Mouse (Mus musculus): ENCODE measurements around the gene Drc3.
"Not testable (repeated sequence)": the region's sequence is repeated elsewhere in the genome, so short reads cannot be mapped to it uniquely, and the experiment has no call there.

Gene Drc3

GRCm38 (mm10) chr11:60391346-60391745, 38.2 kb downstream of the Drc3 start:
- DNase-seq (ENCODE audit: low read depth in 1 of 2, low spot score in 2 of 2) = no peak

- no peak for DNase-seq (ENCODE audit: low read depth in 1 of 2, low spot score in 2 of 2)
Measured at GRCm38 (mm10) chr11:60396546-60396945, 43.4 kb downstream of the Drc3 start.

DNA sequence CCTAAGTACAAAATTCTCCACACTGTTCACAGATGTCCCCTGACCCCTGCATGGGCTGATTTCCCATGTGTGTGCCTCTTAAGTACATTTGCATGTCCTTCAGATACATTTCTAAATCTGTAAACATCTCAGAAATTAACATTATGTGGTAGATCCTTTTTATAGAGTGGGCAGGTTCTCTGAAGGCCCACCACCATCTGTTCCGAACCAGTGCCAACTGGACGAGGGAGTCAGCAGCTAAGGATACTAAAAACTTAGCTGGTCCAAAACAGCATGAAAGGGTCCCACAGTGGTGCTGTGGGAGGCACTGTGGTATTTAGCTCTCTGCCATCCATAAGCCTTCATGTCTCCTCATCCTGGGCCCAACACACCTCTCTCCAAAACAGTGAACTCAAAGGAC, 44.0 kb downstream of the Drc3 start:
- no peak for DNase-seq (ENCODE audit: low read depth in 1 of 2, low spot score in 2 of 2)

- no peak for DNase-seq (ENCODE audit: low read depth in 1 of 2, low spot score in 2 of 2)
Measured at GRCm38 (mm10) chr11:60406606-60407005, 53.5 kb downstream of the Drc3 start.

- DNase-seq (ENCODE audit: low read depth in 1 of 2, low spot score in 2 of 2) = peak in 1 of 2 experiments; percentile 18
Measured at GRCm38 (mm10) chr11:60412173-60412572, 59.0 kb downstream of the Drc3 start.

- DNase-seq (ENCODE audit: low read depth in 1 of 2, low spot score in 2 of 2) = no peak
Measured at GRCm38 (mm10) chr11:60412921-60413320, 59.8 kb downstream of the Drc3 start.

DNA sequence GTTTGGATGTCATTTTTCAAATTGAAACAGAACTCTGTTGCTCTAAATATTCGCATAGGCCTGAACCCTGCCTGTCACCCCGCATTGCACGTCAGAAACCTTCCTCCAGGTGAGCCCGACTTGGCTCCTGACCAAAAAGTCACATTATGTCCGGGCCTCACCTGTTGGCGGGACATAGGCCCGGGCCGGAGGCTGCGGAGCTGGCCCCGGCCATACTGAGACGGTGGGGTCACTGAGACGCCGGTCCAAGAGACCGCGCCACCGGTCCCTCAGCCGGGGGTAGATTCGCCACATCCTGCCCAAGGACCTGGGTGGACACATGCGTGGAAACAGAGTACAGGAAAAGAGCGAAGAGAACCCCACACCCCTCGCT, 63.4 kb downstream of the Drc3 start:
- no peak for DNase-seq (ENCODE audit: low read depth in 1 of 2, low spot score in 2 of 2)

DNA sequence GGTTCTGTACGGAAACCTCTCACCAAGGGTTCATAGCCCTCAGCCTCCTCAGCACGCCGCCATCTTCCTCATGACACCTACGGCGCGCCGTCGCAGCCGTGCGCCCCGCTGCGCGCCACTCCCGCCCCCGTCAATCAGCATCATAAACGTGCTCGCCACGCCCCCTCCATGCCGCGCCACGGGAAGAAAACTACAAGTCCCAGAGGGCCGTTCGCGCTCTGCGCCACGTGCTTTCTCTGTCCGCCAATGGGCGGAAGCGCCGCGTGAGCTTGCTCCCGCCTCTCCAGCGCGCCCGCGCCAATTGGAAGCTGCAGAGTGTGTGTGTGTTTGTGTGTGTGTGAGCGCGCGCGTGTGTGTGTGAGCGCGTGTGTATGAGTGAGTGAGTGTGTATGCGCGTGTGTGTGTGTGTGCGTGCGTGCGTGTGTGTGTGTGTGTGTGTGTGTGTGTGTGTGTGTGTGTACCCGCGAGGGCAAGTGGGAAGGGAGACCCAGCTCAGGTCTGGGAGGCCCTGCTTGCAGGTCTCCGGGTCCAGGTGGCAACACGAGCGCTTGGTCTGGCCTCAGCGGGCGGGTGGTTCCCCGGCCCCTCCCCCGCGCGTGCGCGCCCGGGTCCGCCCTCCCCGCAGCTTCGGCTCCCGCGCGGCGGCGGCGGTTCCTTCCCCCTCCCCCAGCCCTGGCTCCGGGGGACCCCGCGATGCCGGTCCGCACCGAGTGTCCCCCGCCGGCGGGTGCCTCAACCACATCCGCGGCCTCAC, 64.0 kb downstream of the Drc3 start, which contains the start of gene Gid4:
Gid4 (plus strand) TSS at position 183 of the 754 bp plus-strand sequence.
- DNase-seq (ENCODE audit: low read depth in 1 of 2, low spot score in 2 of 2) = peak; percentile 98

DNA sequence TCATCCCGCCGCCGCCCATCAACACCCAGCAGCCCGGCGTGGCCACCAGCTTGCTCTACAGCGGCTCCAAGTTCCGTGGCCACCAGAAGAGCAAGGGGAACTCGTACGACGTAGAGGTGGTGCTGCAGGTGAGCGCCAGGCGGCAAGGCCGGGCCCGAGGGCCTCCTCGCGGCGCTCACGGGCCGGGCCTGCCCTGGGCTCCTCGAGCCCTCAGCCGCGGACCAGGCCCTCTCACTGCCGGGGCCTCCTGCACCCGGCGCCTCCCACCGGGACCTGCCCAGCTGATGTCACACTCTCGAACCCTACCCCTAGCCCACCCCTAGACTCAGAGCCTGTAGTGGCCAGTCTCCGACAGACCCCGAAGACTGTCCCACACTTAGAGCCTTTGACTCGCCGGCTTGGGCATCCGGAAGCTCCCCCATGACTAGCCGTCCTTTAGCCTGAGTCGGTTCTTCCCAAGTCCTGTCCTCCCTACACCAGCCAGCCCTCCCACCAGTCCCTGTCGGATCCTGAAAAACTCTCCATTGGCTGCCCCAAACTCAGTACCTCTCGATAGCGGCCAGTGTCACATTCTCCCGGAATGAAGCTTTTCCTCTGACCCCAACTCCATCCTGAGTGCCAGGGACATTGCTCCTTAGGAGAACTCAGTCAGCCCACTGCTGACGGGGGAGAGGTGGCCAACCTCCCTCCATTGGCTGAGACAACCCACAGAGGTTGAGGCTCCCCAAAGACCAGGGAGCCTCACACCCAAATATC, 64.8 kb downstream of the Drc3 start, which contains the start of gene Atpaf2:
Atpaf2 (minus strand) TSS at position 741 of the 756 bp plus-strand sequence.
- DNase-seq (ENCODE audit: low read depth in 1 of 2, low spot score in 2 of 2) = peak in 1 of 2 experiments; percentile 11

GRCm38 (mm10) chr11:60418473-60418803, 65.3 kb downstream of the Drc3 start:
- no peak for DNase-seq (ENCODE audit: low read depth in 1 of 2, low spot score in 2 of 2)

- DNase-seq (ENCODE audit: low read depth in 1 of 2, low spot score in 2 of 2) = no peak
Measured at GRCm38 (mm10) chr11:60422046-60422668, 69.0 kb downstream of the Drc3 start.

DNA sequence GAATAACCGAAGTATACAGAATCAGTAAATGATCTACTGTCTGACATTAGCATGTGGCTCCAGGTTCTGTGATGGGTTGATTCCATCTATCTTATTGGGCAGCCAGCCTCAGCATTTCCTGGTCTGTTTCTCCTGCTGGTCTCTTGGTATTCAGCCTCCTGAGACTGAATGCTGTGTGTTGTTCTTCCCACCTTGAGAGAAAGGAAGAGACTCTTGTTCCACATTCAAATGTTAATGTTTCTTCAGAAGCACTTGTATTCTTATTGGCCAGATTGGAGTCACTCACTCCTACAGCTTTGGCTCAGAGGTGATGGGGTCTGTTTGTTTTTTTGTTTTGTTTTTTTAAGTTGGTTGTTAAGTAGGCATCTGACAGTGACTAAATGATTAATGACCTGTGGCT, 69.9 kb downstream of the Drc3 start:
- DNase-seq (ENCODE audit: low read depth in 1 of 2, low spot score in 2 of 2) = no peak

DNA sequence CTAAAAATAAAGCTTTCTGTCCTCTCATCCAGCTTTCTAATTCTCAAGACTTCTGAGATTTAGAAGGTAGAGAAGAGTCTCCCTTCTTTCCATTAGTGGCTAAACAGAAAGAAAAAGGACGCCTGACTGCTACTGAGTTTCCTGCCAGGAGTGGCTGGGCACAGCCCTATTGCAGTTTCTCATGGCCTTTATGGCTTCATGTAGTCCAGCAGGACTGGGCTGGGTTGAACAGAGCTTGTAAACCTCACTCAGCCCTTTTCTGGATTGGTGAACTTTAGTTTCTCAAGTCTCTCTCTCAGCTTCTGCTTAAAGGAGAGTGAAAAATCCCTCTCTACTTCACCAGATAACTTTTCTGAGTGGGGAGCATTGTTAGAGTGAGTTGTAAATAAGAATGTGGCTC, 73.3 kb downstream of the Drc3 start:
- no peak for DNase-seq (ENCODE audit: low read depth in 1 of 2, low spot score in 2 of 2)

DNA sequence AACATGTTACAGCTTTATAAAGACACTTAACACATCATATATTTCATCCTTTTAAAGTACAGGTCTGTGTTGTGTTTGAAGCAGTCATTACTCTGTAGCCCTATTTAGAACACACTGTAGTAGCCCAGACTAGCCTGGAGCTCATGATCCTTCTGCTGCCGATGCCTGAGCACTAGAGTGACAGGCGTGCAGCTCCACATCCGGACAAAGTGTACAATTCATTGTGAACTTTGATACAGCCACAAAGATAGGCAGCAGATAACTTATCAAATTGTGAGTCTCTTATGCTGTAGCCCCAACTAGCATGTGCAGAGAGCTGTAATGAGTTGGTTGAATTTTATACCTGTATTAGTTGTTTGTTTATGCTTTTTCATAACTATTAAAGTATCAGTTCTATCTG, 74.5 kb downstream of the Drc3 start:
- DNase-seq (ENCODE audit: low read depth in 1 of 2, low spot score in 2 of 2) = no peak

DNA sequence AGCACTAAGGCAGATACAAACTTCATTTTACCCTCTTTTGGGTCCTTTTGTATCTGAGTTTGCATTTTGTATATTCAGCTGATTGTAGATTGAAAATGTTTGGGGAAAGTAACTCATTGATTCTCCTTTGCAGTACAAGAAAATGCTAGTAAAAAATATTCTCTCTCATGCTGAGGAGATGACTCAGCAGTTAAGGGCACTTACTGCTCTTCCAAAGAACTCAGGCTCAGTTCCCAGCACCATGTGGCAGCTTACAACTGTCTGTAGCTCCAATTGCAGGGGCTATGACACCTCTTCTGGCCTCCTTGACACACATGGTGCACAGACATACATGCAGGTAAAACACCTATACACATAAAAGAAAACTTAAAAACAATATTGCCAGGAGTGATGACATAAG, 80.4 kb downstream of the Drc3 start:
- DNase-seq (ENCODE audit: low read depth in 1 of 2, low spot score in 2 of 2) = no peak

DNA sequence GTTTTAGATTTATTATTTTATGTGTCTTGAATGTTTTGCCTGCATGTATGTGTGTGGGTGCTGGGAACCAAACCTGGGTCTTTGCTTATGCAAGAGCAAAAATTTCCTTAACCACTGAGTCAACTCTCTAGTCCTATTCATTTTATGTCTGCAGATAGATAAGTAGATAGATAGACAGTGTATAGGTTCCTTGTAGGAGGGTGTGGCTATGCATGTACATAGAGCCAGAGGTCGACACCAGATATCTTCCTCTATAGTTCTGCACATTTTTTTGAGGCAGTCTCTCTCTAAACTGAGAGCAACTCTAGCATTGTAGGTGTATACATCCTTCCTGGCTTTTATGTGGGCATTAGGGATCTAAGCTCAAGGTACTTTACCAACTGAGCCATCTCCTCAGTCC, 82.0 kb downstream of the Drc3 start:
- DNase-seq (ENCODE audit: low read depth in 1 of 2, low spot score in 2 of 2) = no peak

GRCm38 (mm10) chr11:60436618-60437017, 83.5 kb downstream of the Drc3 start:
- no peak for DNase-seq (ENCODE audit: low read depth in 1 of 2, low spot score in 2 of 2)

DNA sequence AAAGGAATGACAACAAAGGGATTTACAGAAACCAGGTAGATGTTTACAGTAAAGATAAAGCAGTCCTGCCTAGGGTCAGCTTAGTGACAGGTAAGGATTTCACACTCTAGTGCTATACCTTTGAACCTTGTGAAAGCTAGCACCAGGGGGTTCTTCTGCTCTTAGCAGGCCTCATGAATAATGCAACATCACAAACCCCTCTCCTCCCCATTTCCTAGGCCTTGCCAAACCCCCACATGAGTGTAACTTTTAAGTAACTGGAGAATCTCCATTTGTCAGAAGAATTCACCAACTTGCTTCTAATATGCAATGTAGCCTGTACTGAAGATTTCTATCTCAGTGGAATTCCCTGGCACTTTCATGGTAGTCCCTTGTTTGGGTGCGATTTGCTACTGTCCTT, 86.5 kb downstream of the Drc3 start:
- not testable (repeated sequence) for DNase-seq (ENCODE audit: low read depth in 1 of 2, low spot score in 2 of 2)

- no peak for DNase-seq (ENCODE audit: low read depth in 1 of 2, low spot score in 2 of 2)
Measured at GRCm38 (mm10) chr11:60440176-60440575, 87.0 kb downstream of the Drc3 start.

- DNase-seq (ENCODE audit: low read depth in 1 of 2, low spot score in 2 of 2) = no peak
Measured at GRCm38 (mm10) chr11:60442896-60443295, 89.8 kb downstream of the Drc3 start.
